Mouse (Mus musculus): ENCODE data around the gene Adamtsl1. TPM values are rescaled to one million over a fixed set of nuclear protein-coding genes. Genes with fewer than 3 reads are reported as not detected.

Adamtsl1 gene
- total RNA-seq, 2 experiments from 2014 or later = not detected

- no peak for ATAC-seq (replicated peaks; ENCODE audit: low FRiP score, poor library complexity, severe bottlenecking)
Measured at GRCm38 (mm10) chr4:85783768-85784379, 269.9 kb downstream of the Adamtsl1 start.

DNA sequence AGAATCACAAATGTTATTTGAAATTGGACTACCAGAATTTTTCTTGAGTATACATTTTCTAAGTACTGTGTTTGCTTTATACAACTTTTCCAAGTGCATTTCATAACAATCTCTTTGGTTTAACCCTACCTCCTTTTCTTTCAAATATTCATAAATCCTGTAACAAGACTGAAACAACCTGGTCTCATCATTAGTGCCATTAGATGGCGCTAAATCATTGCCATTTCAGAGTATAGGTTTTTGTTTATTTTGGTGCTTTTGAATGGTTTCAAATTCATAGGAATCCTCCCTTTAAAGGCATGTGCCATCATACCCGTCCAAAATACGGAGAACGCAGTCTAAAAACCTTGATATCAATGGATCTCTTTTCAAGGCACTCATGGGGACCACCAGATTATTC is 270.5 kb downstream of the Adamtsl1 start:
- ATAC-seq (replicated peaks; ENCODE audit: low FRiP score, poor library complexity, severe bottlenecking) = no peak

- ATAC-seq (replicated peaks; ENCODE audit: low FRiP score, poor library complexity, severe bottlenecking) = no peak
Measured at GRCm38 (mm10) chr4:85790226-85790625, 276.3 kb downstream of the Adamtsl1 start.

DNA sequence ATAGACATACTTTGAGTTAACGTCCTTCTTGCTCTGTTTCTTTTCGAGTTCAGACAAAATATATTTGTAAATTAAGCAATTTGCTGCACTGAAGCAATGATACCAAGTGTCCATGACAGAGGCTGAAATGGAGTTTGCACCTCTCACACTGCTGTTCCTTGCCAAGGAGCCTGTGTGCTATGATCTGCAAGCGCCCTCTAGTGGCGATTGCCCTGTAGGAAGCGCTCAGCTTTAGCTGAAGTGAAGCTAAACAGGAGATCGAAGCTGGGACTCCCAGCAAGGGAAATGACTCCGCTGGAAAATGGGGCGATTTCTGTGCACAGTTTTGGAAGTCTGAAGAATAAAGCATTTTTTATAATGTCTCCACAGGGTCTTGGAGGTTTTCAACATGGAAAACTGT is 287.8 kb downstream of the Adamtsl1 start:
- ATAC-seq (replicated peaks; ENCODE audit: low FRiP score, poor library complexity, severe bottlenecking) = no peak

GRCm38 (mm10) chr4:85814418-85814817 is 300.4 kb downstream of the Adamtsl1 start:
- ATAC-seq (replicated peaks; ENCODE audit: low FRiP score, poor library complexity, severe bottlenecking) = no peak

DNA sequence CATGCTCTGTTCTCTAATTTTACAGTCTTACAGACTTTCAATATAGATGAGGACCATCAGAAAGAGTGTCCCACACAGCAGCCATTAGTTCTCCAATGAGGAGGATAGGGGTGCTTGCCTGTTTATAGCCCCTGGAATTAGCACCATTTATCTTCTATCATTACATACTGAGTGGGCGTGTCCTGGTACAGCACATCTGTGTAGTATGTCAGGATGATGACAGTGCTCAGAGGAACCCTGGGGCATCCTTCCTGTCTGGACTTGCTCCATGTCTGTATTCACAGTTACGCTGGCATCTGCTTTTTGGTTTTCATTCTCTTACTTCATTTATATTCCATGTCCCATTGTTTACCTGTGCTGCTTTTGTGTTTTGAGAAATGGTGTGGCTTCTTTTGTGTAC is 304.5 kb downstream of the Adamtsl1 start:
- ATAC-seq (replicated peaks; ENCODE audit: low FRiP score, poor library complexity, severe bottlenecking) = no peak

GRCm38 (mm10) chr4:85819169-85819568 is 305.2 kb downstream of the Adamtsl1 start:
- no peak for ATAC-seq (replicated peaks; ENCODE audit: low FRiP score, poor library complexity, severe bottlenecking)

DNA sequence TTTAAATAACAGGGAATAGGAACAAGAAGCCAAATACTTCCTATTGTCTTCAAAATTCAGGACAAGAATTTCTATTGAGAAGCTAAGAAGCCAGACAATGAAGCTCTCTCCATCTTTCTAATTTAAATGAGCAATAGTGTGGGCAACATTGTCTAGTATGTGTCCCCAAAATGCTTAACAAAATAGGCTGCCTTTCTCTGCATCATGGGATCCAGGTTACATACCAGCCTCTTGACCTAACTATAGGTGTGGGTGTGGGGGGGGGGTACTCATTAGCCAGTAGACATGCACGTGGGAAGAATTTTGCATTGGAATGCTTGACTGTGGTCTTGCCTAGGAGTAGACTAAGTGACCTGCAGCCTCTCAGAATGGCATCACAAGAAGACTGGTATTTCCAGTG is 305.9 kb downstream of the Adamtsl1 start:
- ATAC-seq (replicated peaks; ENCODE audit: low FRiP score, poor library complexity, severe bottlenecking) = no peak

GRCm38 (mm10) chr4:85823952-85824704 is 310.2 kb downstream of the Adamtsl1 start:
- ATAC-seq (replicated peaks; ENCODE audit: low FRiP score, poor library complexity, severe bottlenecking) = no peak

- no peak for ATAC-seq (replicated peaks; ENCODE audit: low FRiP score, poor library complexity, severe bottlenecking)
Measured at GRCm38 (mm10) chr4:85824705-85825085, 310.7 kb downstream of the Adamtsl1 start.

- ATAC-seq (replicated peaks; ENCODE audit: low FRiP score, poor library complexity, severe bottlenecking) = no peak
Measured at GRCm38 (mm10) chr4:85837058-85837457, 323.1 kb downstream of the Adamtsl1 start.

GRCm38 (mm10) chr4:85837532-85837965 is 323.6 kb downstream of the Adamtsl1 start:
- no peak for ATAC-seq (replicated peaks; ENCODE audit: low FRiP score, poor library complexity, severe bottlenecking)

DNA sequence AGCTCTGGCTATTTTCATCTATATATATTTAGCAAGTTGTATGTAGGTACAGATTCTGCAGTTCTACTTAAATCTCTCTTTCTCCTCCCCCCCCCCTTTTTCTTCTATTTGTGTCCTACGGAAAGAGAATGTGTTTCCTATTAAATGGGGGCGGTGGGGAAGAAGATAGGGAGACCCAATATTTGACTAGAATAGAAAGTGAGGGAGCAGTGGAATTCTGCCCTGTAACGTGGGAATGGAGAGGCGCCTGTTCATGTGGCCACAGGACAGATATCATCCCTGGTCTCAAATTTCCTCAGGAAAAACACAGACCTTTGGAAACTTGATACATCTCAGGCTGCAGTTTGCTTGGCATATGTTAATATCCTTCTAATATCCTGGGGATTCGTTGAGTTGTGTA is 324.1 kb downstream of the Adamtsl1 start:
- ATAC-seq (replicated peaks; ENCODE audit: low FRiP score, poor library complexity, severe bottlenecking) = no peak

GRCm38 (mm10) chr4:85842113-85842512 is 328.1 kb downstream of the Adamtsl1 start:
- ATAC-seq (replicated peaks; ENCODE audit: low FRiP score, poor library complexity, severe bottlenecking) = no peak

GRCm38 (mm10) chr4:85844381-85844780 is 330.4 kb downstream of the Adamtsl1 start:
- no peak for ATAC-seq (replicated peaks; ENCODE audit: low FRiP score, poor library complexity, severe bottlenecking)

DNA sequence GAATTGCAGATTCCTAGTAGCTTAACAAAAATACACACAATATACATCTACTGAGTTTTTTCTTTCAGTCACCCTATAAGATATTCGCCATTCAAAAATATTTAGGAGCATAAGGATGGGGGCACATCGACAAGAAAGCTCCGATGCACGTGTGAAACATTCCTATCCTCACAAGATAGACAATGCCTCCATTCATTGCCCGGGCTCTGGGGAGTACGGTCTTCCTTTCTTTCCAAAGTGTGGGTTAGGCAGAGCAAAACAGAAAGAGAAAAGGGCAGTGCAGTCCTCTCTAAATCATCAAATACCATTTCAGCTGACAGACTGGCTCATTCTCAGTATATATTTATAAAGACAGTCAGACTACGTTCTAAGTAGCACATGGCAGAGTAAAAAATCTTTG is 332.0 kb downstream of the Adamtsl1 start:
- no peak for ATAC-seq (replicated peaks; ENCODE audit: low FRiP score, poor library complexity, severe bottlenecking)

DNA sequence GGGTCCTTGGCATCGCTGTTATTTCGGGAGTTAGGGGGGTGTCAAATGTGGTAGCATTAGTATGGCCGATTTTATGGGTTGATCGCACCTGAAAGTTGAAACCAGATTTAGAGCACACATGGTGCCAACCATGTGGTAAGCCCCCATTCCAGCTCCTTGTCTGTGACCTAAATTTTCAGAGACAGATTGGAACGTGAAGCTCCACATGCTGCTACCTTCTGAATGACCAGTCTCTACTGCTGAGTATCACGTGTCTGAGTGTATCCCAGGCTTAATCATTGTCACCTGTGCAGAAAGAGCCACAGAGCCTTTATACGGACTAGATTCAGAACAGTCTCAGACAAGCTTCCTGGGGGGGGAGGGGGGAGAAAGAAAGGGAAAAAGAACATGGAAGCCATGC is 339.4 kb downstream of the Adamtsl1 start:
- no peak for ATAC-seq (replicated peaks; ENCODE audit: low FRiP score, poor library complexity, severe bottlenecking)

- no peak for ATAC-seq (replicated peaks; ENCODE audit: low FRiP score, poor library complexity, severe bottlenecking)
Measured at GRCm38 (mm10) chr4:85854507-85854906, 340.5 kb downstream of the Adamtsl1 start.

DNA sequence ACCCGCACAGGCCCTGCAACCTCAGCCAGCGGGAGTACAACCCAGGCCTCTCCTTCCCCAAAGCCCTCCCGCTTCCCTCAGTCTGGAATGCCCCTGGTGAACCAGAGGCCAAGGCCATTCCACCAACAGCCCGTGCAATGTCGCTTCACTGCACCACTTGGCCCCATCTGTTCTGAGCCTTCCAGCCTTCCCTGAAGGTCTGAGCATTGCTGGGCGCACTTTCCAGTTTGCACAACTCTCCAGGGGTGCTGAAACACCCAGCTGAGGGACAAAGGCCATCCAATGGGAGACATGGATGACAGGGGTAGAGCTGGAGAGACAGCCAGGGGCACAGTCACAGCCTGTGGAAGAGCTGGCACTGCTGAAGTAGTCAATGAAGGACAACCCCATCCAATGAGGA is 365.4 kb downstream of the Adamtsl1 start:
- no peak for ATAC-seq (replicated peaks; ENCODE audit: low FRiP score, poor library complexity, severe bottlenecking)

DNA sequence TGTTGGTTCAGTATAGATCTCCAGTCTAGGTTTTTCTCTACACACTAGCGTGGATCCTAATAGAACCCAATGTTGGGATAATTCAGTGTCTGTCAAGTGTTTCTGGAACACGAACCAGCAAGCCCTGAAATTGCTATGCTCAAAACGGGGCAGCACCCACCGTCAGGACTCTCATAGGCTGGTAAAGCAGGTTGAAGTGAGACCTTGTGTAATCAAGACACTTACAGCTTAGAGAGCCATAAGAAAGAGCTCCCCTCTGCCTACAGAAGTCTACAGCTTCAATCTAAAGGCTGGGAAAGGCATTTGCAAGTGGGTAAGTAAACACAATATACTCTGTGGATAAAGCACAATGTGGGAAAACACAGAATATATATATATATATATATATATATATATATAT is 367.3 kb downstream of the Adamtsl1 start:
- ATAC-seq (replicated peaks; ENCODE audit: low FRiP score, poor library complexity, severe bottlenecking) = no peak

GRCm38 (mm10) chr4:85884031-85884430 is 370.1 kb downstream of the Adamtsl1 start:
- no peak for ATAC-seq (replicated peaks; ENCODE audit: low FRiP score, poor library complexity, severe bottlenecking)

Data from erythroid progenitor cell, adult 5-6 weeks (primary cell).